Mouse (Mus musculus) layer of hippocampus, postnatal 14 days (tissue): ENCODE data around the gene Efcab12. TPM values are rescaled to one million over a fixed set of nuclear protein-coding genes. Genes with fewer than 3 reads are reported as not detected.

Experiments used
- DNase-seq, 2 experiments: peaks; one replicate each; pipeline ENCODE4 v3.0.0; 2021 to 2022; ENCODE audit warnings: low spot score in 2 of 2, mixed read lengths in 1 of 2
- total RNA-seq, 2 experiments: library from RNA; stranded (reverse); gene quantifications; 2 replicates each; pipeline ENCODE4 v1.2.3; 2021

The Efcab12 gene
- total RNA-seq, 2 experiments from 2014 or later = 2.9 to 4.0 TPM

DNA sequence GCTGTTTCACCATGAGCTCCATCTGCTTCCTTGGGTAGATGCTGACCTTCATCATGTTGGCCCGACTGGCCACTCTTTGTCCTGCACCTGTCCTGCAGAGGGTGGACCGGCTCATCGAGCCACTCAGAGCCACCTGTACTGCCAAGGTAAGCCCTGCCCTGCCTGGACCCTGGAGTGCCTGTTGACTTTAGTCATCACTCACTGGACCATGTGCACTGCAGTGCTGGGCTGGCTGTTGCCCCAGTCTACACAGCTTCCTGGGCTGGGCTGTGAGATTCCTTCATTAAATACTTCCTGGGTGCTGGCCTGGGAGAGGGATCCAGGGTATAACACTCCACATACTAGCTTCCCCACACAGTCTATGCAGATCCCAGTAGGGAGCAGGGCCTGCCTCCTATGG is 36.4 kb downstream of the Efcab12 start:
- no peak for DNase-seq

DNA sequence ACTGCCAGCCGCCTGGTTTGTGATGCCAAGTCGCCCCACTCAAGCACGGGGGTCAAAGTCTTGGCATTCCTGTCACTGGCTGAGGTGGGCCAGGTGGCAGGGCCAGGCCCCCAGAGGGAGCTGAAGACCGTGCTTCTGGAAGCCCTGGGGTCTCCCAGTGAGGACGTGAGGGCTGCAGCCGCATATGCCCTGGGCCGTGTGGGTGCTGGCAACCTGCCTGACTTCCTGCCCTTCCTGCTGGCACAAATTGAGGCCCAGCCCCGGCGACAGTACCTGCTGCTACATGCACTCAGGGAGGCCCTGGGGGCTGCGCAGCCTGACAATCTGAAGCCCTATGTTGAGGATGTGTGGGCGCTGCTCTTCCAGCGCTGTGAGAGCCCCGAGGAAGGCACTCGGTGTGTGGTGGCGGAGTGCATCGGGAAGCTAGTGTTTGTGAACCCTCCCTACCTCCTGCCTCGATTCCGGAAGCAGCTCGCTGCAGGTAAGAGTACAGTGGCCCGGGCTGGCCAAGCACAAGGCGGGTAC is 45.5 kb downstream of the Efcab12 start:
- DNase-seq = no peak

DNA sequence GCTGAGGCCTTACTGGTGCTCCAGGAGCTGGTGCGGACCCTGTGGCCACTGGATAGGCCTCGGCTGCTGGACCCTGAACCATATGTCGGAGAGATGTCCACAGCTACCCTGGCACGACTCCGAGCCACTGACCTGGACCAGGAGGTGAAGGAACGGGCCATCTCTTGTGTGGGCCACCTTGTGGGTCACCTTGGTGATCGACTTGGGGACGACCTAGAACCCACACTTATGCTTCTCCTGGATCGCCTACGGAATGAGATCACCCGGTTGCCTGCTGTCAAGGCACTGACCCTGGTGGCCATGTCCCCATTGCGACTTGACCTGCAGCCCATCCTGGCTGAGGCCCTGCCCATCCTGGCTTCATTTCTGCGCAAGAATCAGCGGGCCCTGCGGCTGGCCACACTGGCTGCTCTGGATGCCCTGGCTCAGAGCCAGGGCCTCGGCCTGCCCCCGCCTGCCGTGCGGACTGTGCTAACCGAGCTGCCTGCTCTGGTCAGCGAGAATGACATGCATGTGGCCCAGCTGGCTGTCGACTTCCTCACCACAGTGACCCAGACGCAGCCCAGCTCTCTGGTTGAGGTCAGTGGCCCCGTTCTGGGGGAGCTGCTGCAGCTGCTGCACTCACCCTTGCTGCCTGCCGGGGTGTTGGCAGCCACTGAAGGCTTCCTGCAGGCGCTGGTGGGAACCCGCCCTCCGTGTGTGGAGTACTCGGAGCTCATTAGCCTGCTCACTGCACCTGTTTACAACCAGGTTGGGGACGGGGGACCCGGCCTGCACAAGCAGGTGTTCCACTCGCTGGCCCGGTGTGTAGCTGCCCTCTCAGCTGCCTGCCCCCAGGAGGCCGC is 46.1 kb downstream of the Efcab12 start:
- DNase-seq = no peak

DNA sequence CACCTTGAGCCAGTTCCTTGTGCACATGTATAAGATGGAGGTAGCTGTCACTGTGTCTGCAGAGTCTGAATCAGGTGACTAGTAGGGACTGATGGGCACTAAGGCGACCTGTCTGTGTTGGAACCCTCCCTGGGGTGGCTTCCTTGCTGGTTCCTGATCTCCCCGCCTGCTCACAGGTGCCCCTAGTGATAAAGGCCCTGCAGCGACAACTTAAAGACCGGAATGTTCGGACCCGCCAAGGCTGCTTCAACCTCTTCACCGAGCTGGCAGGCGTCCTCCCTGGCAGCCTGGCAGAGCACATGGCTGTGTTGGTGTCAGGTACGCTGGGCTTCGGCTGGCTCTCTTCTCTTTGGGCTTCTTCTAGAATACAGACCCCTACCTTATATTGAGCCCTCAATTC is 47.2 kb downstream of the Efcab12 start:
- DNase-seq = no peak

DNA sequence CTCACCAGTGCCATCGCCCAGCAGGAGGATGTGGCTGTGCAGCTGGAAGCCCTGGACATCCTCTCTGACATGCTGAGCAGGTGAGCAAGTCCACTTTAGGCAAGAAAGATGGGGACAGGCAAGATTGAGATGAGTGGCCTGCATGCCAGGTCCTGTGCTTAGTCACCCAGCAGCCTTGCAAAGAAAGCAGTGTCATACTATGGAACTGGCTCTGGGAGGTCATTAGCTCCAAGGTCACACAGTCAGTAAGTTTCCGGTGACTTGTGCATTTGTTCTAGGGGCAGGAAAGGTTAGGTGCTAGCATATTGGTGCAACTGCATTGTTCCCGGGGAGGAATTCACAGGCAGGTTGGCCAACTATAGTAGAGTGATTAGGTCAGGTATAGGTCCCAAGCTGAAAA is 55.4 kb downstream of the Efcab12 start:
- no peak for DNase-seq

DNA sequence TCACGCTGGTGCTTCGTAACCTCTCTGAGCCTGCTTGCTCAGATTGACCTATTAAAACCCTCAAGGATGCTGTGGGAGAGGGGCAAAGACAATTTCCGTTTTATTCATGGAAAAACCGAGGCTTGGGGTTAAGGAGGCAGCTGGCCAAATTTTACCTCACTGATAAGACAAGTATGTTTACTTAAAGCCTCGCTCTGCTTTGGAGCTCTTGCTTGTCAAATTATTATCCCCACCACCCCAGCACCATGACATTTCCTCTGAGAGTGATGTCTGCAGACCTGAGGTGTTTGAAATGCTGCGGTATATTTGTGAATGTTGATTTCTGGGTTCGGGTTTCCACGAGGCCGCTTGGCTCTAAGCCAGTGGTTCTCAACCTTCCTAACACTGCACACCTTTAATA is 61.8 kb downstream of the Efcab12 start:
- no peak for DNase-seq

DNA sequence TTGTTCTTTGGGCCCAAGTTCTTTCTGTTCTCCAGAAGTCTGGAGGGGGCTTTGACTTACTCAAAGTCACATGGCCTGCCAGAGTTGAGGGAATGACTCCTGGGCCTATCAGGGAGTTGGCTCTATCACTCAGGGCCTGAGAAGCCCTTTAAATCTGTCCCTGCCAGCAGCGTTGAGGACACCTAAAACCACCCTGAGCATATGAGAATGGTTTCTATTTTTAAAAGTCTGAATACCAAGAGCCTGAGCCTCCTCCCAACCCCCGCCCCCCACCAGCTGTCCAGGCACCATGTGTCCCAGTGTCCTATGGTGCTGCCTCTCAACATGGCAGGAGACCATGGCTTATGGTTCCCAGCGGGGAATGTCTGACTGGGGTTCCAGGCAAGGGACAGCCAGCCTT is 62.4 kb downstream of the Efcab12 start:
- DNase-seq = no peak

DNA sequence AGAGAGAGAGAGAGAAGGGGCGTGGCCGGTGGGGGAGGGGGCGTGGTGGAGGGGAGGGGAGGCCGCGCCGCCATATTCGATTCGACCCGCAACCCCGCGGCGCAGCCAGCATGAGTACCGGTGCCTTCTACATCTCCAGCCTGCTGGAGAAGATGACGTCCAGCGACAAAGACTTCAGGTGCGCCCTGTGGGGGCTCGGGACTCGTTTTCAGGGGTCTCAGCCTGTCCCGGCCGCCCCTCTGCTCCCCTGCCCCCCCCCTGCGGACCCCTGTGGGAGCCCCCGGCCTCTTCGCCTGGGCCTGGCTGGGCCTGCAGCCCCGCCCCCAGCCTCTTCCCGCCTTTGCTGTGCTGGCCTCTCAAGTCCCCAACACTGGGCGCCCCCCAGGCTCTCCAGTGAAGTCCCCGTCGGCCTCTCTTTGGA is 63.7 kb downstream of the Efcab12 start, which contains the start of gene Cand2:
Gene Cand2 (plus strand): TSS at position 38 of the 421 bp plus-strand sequence.
- DNase-seq = no peak

DNA sequence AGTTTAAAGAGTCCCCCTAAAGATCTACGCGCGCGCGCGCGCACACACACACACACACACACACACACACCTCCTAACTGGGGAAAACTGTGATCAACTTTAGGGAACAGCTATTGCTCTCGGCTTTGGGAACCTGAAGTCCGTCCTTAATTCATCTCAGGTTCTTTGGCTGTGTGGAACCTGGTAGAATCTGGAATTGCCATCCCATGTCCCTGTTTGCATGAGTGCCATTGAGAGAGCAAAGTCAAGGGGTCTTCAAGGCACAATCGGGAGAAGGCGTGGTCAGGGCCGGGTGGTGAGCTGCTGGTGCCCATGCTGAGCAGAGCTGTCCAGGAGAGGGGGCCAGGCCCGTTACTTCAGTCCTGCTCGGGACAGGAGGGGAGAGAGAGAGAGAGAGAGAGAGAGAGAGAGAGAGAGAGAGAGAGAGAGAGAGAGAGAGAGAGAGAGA is 64.2 kb downstream of the Efcab12 start:
- DNase-seq = no peak

DNA sequence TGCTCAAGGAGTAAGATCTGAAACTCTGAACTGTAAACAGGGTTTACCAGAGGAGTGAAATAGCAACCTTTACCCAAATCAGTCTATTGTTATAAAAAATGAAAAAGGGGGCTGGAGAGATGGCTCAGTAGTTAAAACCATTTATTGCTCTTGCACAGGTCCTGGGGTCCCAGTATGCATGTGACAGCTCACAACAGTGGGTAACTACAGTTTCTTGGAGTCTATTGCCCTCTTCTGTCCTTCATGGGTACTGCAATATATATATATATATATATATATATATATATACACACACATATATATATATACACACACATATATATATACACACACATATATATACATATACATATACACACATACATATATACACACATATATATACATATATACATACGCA is 65.6 kb downstream of the Efcab12 start:
- DNase-seq = no peak

DNA sequence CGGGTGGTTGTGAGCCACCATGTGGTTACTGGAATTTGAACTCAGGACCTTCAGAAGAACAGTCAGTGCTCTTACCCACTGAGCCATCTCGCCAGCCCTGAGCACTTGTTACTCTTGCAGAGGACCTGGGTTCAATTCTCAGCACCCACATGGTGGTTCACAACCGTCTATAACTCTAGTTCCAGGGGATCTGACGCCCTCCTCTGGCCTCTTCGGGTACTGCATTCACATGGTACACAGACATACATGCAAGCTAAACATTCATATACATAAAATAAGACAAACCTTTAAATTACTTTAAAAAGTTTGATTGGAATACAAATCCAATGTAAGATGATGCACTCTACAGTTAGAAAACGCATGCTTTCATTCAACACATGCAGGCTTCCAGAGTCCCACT is 66.0 kb downstream of the Efcab12 start:
- no peak for DNase-seq

DNA sequence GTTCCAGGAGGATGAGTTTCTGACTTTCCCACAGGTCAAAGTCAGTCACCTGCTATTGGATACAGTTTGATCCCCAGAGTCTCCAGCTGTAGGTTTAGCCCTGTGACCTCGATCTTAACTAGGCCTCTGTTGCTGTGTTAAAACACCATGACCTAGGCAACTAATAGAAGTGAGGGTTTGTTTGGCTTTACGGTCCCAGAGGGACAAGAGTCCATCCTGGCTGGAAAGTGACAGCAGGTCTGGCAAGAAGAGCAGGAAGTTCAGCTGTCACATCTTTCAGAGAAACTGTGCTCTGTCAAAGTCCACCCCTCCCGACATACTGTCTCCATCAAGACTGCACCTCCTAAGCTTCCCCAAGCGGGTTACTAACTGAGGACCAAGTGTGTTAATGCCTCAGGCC is 67.4 kb downstream of the Efcab12 start:
- no peak for DNase-seq

DNA sequence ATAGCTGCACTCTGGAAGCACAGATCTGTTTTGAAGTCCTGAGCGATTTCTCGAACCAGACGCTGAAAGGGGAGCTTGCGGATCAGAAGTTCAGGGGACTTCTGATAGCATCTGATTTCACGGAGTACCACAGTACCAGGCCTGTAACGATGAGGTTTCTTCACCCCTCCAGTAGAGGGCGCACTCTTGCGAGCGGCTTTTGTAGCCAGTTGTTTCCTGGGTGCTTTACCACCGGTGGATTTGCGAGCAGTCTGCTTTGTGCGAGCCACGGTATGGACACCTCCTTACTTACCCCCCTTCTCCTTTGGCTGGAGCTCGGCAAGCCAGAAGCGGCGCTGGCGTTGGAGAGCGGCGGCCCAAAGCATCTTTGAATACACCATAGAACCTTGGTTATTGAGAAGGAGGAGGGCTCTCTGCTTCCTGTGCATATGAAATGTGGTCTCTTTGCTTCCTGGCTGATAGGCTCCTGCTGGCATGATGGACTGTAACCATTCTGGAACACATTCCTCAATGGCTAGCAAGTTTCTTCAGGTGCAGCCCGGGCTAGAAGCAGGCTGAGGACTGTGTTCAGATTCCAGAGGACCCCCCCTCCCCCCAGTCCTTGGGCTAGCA is 68.0 kb downstream of the Efcab12 start:
- DNase-seq = no peak

DNA sequence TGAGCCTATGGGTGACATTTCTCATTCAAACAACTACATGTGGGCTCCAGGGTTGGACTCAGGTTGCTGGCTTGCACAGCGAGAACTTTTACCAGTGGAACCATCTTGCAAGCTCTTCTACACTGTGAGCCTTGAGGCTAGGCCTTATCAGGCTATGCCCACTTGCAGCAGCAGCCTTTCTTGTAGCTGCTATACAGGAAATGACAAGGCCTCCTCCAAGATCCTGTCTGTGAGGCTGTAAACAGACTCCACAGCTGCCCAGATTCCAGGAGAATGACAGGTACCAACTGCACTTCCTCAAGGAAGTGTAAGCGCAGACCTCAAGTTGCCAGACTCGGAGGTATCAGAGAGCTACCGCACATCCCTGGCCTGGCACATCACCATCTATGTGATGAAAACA is 70.0 kb downstream of the Efcab12 start:
- no peak for DNase-seq

DNA sequence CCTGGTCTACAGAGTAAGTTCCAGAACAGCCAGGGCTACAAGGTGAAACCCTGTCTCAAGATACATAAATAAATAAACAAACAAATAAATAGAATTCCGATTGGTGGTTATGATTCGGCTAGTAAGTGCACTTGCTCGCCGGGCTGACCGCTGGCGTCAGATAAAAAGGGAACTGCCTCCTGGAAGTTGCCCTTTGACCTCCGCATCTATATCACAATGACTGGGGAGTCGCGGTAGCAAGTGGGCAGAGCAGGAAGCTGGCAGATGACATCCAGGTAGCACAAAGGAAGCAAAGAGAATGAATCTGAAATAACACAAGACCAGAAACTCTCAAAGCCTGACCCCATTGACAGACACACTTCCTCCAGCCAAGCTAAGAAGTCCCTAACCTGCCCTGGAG is 70.9 kb downstream of the Efcab12 start:
- DNase-seq = no peak

DNA sequence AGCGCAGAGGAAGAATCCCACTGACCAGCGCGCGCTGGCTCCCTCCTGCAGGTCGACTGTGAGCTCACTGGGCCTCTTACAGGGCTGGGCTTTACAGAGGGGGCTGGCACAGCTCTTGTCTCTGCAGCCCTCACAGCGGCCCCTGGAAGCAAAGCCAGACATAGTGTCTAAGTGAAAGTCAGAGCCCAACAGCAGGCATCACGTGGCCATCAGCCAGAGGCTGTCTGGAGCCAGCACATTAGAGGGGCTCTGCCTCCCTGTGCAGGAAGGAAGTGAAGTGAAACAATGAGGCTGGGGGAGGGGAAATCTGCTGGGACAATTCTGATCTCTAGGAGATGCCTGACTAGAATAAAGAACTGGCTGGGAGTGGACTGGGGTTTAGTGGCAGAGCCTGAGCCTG is 74.0 kb downstream of the Efcab12 start:
- DNase-seq = peak; percentile 54 to 66

DNA sequence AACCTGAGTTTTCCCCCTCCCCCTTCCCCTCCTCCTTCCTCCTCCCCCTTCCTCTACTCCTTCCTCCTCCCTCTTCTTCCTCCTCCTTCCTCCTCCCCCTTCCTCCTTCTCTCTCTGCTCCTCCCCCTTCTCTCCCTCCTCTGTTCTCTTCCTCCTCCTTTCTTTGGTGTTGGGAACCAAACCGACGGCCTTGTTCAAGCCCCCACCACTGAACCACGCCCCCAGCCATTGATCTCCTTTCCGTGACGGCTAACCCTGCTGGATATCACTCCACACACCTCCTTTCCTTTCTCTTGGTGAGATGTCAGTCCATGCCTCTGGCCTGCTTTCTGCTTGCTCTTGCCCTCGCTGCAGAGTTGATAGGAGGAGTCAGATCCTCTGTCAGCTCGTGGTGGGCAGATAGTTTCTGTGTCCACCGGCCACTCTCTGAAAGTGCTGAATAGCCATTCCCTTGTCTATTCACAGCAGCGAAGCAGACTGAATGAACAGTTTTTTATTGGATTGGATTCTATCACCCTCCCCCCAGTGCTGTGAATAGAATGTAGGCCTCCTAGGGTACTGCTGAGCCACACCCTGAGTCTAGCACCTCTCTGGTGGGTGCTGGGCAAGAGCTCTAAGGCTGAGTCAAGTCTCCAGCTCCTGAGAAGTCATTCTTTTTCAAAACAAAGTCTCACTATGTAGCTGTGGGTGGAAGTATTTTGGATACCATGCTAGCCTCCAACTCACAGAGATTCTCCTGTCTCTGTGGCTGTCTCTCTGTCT is 76.0 kb downstream of the Efcab12 start, which contains the start of gene Tmem40:
Gene Tmem40 (minus strand): TSS at position 416 of the 762 bp plus-strand sequence.
- no peak for DNase-seq

DNA sequence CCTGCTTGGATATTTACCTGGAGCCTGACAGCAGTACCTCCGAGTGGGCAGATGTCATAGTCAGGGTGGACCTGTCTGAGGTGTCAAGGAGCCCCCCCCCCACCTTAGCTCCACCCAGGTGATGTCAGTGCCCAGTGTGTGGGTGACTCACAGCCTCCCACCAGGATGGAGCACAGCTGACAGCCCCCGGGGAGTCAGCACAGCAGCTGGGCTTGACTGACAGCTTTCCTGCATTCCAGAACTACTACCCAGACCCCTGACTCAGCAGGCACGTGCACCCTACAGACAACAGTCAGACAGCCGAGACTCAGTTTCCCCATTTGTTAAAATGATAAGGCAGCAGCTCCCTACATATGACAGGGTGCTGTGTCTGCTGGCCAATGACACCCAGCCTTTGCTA is 77.2 kb downstream of the Efcab12 start:
- DNase-seq = no peak
